Mouse (Mus musculus): Measurements from ENCODE around the gene Sfpq.
A peak's percentile ranks its signal among the peaks of the same experiment; 100 is the strongest.
"Not testable (repeated sequence)": the region's sequence is repeated elsewhere in the genome, so short reads cannot be mapped to it uniquely, and the experiment has no call there.

The Sfpq gene

GRCm38 (mm10) chr4:127021151-127021945 is at the start of gene Sfpq:
TSS of gene Sfpq (plus strand) at chr4:127021324.
- peak; percentile 98 for DNase-seq (ENCODE audit: low spot score)

- DNase-seq (ENCODE audit: low spot score) = no peak
These were observed 43.7 kb upstream of the Sfpq start for GRCm38 (mm10) chr4:126977467-126977866.

GRCm38 (mm10) chr4:126978706-126979105 is 42.4 kb upstream of the Sfpq start:
- no peak for DNase-seq (ENCODE audit: low spot score)

DNA sequence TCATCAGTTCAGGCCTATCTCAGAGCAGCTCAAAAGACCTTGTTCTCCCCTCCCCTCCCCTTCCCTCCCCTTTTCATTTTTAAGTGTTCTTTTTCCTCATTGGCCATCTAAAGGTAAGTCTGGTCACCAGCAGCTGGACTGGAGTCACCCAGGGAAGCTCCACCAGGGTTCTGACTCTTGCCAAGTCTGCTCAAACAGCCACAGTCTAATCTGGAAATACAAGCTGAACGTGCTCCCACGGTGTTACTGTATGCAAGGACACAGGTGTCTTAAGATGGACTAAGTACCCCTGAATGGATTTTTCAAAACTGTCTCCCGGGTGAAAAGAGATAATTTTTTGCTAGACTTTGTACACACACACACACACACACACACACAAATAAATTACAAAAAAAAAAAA is 37.8 kb upstream of the Sfpq start:
- no peak for DNase-seq (ENCODE audit: low spot score)

GRCm38 (mm10) chr4:126983736-126984525 is 37.2 kb upstream of the Sfpq start:
- not testable (repeated sequence) for DNase-seq (ENCODE audit: low spot score)

DNA sequence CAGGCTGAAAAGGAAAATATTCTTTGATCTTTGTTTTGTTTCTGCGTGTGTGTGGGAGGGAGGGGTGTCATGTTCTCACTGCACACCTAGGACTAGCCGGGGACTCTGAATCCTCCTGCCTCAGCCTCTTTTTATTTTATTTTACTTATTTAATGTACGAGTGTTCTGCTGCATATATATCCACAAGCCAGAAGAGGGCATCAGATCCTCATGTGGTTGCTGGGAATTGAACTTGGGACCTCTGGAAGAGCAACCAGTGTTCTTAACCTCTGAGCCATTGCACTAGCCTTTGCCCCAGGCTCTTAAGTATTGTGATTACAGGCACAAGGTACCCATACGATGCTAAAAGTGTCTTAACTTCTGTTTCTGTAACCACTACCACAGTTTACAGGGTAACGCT is 34.4 kb upstream of the Sfpq start:
- DNase-seq (ENCODE audit: low spot score) = no peak

- no peak for DNase-seq (ENCODE audit: low spot score)
These were observed 32.6 kb upstream of the Sfpq start for GRCm38 (mm10) chr4:126988503-126988902.

DNA sequence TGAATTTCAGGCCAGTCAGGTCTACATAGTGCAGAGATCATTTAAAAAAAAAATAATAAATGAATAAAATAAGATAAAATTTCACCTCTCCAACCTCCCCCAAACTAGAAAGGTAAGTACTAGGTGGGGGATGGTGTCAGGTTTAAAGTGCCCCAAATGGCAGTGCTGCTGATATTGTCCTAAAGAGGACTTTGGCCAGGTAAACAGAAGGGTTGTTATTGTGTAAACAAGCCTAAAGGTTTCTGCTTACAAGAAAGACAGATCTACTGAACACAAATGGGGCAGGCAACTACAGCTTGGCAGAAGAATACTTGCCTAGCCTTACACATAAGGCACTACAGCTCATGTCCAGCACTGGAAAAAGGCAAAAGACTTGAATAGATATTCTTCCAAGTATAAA is 30.6 kb upstream of the Sfpq start:
- DNase-seq (ENCODE audit: low spot score) = no peak

GRCm38 (mm10) chr4:126992356-126992755 is 28.8 kb upstream of the Sfpq start:
- DNase-seq (ENCODE audit: low spot score) = no peak

- DNase-seq (ENCODE audit: low spot score) = not testable (repeated sequence)
These were observed 21.8 kb upstream of the Sfpq start for GRCm38 (mm10) chr4:126999372-126999771.

- DNase-seq (ENCODE audit: low spot score) = no peak
These were observed 20.5 kb upstream of the Sfpq start for GRCm38 (mm10) chr4:127000601-127001105.

- no peak for DNase-seq (ENCODE audit: low spot score)
These were observed 16.7 kb upstream of the Sfpq start for GRCm38 (mm10) chr4:127004384-127004783.

GRCm38 (mm10) chr4:127005113-127005936 is 15.8 kb upstream of the Sfpq start:
- no peak for DNase-seq (ENCODE audit: low spot score)

GRCm38 (mm10) chr4:127015294-127015993 is 5.7 kb upstream of the Sfpq start:
- peak; percentile 77 for DNase-seq (ENCODE audit: low spot score)

- DNase-seq (ENCODE audit: low spot score) = no peak
These were observed 4.8 kb upstream of the Sfpq start for GRCm38 (mm10) chr4:127016366-127016765.

- no peak for DNase-seq (ENCODE audit: low spot score)
These were observed 543 bp upstream of the Sfpq start for GRCm38 (mm10) chr4:127020411-127021150.

DNA sequence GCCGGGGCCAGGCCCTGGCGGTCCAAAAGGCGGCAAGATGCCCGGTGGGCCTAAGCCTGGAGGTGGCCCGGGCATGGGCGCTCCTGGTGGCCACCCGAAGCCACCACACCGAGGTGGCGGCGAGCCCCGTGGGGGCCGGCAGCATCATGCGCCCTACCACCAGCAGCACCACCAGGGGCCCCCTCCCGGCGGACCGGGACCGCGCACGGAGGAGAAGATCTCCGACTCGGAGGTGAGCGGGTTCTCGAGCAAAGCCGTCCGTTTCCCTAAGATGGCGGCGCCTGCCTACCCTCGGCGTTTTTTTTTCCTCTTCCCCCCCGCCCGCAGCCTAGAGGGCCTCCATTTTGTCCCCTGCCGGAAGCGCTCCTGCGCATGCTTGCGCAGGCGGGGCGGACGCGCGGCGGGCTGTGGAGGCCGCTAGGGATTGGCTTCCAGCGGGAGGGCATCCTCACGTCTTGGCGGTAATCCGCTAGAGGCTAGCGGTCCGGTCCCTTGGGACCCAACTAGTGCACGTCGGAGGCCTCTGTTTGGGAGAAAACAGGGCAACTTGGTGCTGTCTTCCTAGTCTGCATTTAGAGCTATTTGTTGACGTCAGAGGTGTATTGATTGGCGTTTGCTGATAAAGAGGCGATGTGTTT is 984 bp downstream of the Sfpq start:
- peak; percentile 66 for DNase-seq (ENCODE audit: low spot score)

DNA sequence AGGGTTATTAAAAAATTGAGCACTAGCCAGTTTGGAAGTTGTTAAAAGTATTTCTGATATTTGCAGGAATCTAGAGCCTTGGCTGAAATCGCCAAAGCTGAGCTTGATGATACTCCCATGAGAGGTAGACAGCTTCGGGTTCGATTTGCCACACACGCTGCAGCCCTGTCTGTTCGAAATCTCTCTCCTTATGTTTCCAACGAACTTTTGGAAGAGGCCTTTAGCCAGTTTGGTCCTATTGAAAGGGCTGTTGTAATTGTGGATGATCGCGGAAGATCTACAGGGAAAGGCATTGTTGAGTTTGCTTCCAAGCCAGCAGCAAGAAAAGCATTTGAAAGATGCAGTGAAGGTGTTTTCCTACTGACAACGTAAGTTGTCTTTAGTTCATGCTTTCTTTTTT is 2.1 kb downstream of the Sfpq start:
- DNase-seq (ENCODE audit: low spot score) = no peak

DNA sequence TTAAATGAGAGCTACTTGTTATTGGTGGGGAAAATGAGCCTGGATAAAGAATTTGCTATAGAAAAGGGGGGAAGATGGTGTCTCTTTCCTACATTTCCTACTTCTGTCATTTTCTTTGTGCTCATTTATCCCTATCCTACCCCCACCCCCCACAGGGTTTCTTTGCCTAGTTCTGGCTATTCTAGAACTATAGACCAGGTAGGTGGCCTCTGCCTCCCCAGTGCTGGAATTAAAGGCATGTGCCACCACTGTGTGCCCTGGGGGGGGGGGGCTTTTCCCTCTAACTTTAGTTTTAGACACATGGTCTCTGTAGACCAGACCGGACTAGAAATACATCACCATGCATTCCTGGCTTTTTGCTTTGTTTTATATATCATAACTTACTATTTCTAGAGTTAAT is 3.1 kb downstream of the Sfpq start:
- no peak for DNase-seq (ENCODE audit: low spot score)

- no peak for DNase-seq (ENCODE audit: low spot score)
These were observed 5.7 kb downstream of the Sfpq start for GRCm38 (mm10) chr4:127026826-127027225.

Data from left cerebral cortex, adult 11 months (tissue).